Mouse (Mus musculus): ENCODE data around the gene Eif1.
A peak's percentile ranks its signal among the peaks of the same experiment; 100 is the strongest.

GRCm38 (mm10) chr11:100298274-100299036 lies 21.2 kb upstream of the Eif1 start:
- TF ChIP-seq CTCF (IDR thresholded peaks at IDR 0.05; ENCODE audit: low read depth) (peak; percentile 91), EP300 (IDR thresholded peaks at IDR 0.05; ENCODE audit: low read depth) (no peak)
